Mouse (Mus musculus) CH12.LX (cell line): ENCODE results near the gene Fnbp1. TPM values are rescaled to one million over a fixed set of nuclear protein-coding genes. Genes with fewer than 3 reads are reported as not detected.

Experiments
- DNase-seq: peaks from one replicate; pipeline ENCODE4 v3.0.0-alpha.2; 2013; ENCODE audit errors: extremely low read depth
- H3K27ac ChIP-seq: 2 replicates; pipeline ENCODE4 v1.5.1; 2012; ENCODE audit warnings: low read depth, mild to moderate bottlenecking, control low read depth, moderate library complexity; ENCODE audit not compliant: insufficient read depth
- H3K27me3 ChIP-seq: replicated peaks from 2 replicates; pipeline ENCODE3; 2012; ENCODE audit warnings: inconsistent platforms
- H3K36me3 ChIP-seq, 2 experiments: replicated peaks in 1 of 2; 2 replicates each; pipeline versions ENCODE3 to v1.6.1; 2012; ENCODE audit warnings: inconsistent platforms in 1 of 2, low read length in 1 of 2, mild to moderate bottlenecking in 1 of 2, mixed read lengths in 1 of 2, moderate library complexity in 1 of 2; ENCODE audit not compliant: control insufficient read depth in 1 of 2, insufficient read depth in 1 of 2
- H3K4me1 ChIP-seq, 2 experiments: 2 replicates each; pipeline ENCODE4 v1.6.1; 2012; ENCODE audit warnings: inconsistent platforms in 1 of 2, moderate library complexity in 1 of 2; ENCODE audit not compliant: insufficient read depth in 2 of 2, control insufficient read depth in 1 of 2
- H3K4me2 ChIP-seq: 2 replicates; pipeline ENCODE4 v1.6.1; 2012; ENCODE audit warnings: low read depth, mild to moderate bottlenecking, control low read depth; ENCODE audit not compliant: poor library complexity, insufficient read depth, severe bottlenecking
- H3K4me3 ChIP-seq, 3 experiments: fragments of 150-350 bp in 1 of 3; sonication (generic) in 1 of 3; replicated peaks in 1 of 3; 2 replicates each; pipeline versions ENCODE3 to v1.5.1; 2011 to 2012; ENCODE audit warnings: low read depth in 2 of 3, low read length in 2 of 3, mild to moderate bottlenecking in 2 of 3, moderate library complexity in 2 of 3, control low read depth in 1 of 3, improper control_type of control experiment in 1 of 3, inconsistent platforms in 1 of 3, mixed read lengths in 1 of 3; ENCODE audit not compliant: poor library complexity in 1 of 3
- H3K79me2 ChIP-seq: replicated peaks from 2 replicates; pipeline ENCODE4 v1.6.1; 2012; ENCODE audit warnings: mild to moderate bottlenecking, moderate library complexity; ENCODE audit not compliant: control insufficient read depth, poor library complexity, insufficient read depth, severe bottlenecking; ENCODE audit errors: extremely low read depth
- H3K9ac ChIP-seq: 2 replicates; pipeline ENCODE4 v1.6.1; 2012; ENCODE audit warnings: low read depth, mild to moderate bottlenecking, control low read depth, moderate library complexity; ENCODE audit not compliant: insufficient read depth
- H3K9me3 ChIP-seq: replicated peaks from 2 replicates; pipeline ENCODE3; 2012; ENCODE audit warnings: low read length, inconsistent platforms, mixed read lengths
- ELF1 ChIP-seq: IDR thresholded peaks from 2 replicates; pipeline ENCODE4 v1.6.1; 2014; ENCODE audit warnings: low read depth, mild to moderate bottlenecking, inconsistent platforms, low read length, improper control_type of control experiment
- ETS1 ChIP-seq: conservative IDR thresholded peaks from 2 replicates; pipeline ENCODE4 v1.6.1; 2012; ENCODE audit warnings: low read depth, mild to moderate bottlenecking, inconsistent platforms, low read length, improper control_type of control experiment, moderate library complexity
- GABPA ChIP-seq: IDR thresholded peaks from 2 replicates; pipeline ENCODE4 v1.6.1; 2012; ENCODE audit warnings: low read depth, low read length, improper control_type of control experiment, inconsistent platforms; ENCODE audit not compliant: insufficient replicate concordance
- IRF4 ChIP-seq: IDR thresholded peaks from 2 replicates; pipeline ENCODE4 v1.6.1; 2014; ENCODE audit warnings: low read depth, mild to moderate bottlenecking, inconsistent platforms, low read length, improper control_type of control experiment
- JUN ChIP-seq: IDR thresholded peaks from 2 replicates; pipeline ENCODE4 v1.6.1; 2011; ENCODE audit warnings: low read depth, mild to moderate bottlenecking, low read length, improper control_type of control experiment, moderate library complexity; ENCODE audit not compliant: insufficient read depth
- JUND ChIP-seq: conservative IDR thresholded peaks from 2 replicates; pipeline ENCODE4 v1.6.1; 2011; ENCODE audit warnings: low read depth, low read length, improper control_type of control experiment
- MAFK ChIP-seq: IDR thresholded peaks from 2 replicates; pipeline ENCODE4 v1.6.1; 2011; ENCODE audit warnings: low read length, improper control_type of control experiment; ENCODE audit not compliant: insufficient replicate concordance
- MAX ChIP-seq: IDR thresholded peaks from 2 replicates; pipeline ENCODE4 v1.6.1; 2011; ENCODE audit warnings: low read length, improper control_type of control experiment
- MEF2A ChIP-seq: IDR thresholded peaks from 2 replicates; pipeline ENCODE4 v1.6.1; 2014; ENCODE audit warnings: low read depth, mild to moderate bottlenecking, inconsistent platforms, low read length, improper control_type of control experiment, borderline replicate concordance
- NRF1 ChIP-seq: IDR thresholded peaks from 2 replicates; pipeline ENCODE4 v1.6.1; 2014; ENCODE audit warnings: low read depth, mild to moderate bottlenecking, inconsistent platforms, low read length, improper control_type of control experiment, moderate library complexity
- POLR2AphosphoS2 ChIP-seq: IDR thresholded peaks from 2 replicates; pipeline ENCODE4 v1.6.1; 2011; ENCODE audit warnings: low read depth, low read length, improper control_type of control experiment
- RAD21 ChIP-seq: IDR thresholded peaks from 2 replicates; pipeline ENCODE4 v1.6.1; 2011; ENCODE audit warnings: low read depth, mild to moderate bottlenecking, low read length, improper control_type of control experiment, moderate library complexity
- TBP ChIP-seq: conservative IDR thresholded peaks from 2 replicates; pipeline ENCODE4 v1.6.1; 2011; ENCODE audit warnings: low read depth, low read length, improper control_type of control experiment
- TCF12 ChIP-seq: IDR thresholded peaks from 2 replicates; pipeline ENCODE4 v1.6.1; 2014; ENCODE audit warnings: low read depth, mild to moderate bottlenecking, inconsistent platforms, low read length, improper control_type of control experiment
- USF2 ChIP-seq: conservative IDR thresholded peaks from 2 replicates; pipeline ENCODE4 v1.6.1; 2011; ENCODE audit warnings: low read depth, low read length, improper control_type of control experiment
- ZC3H11A ChIP-seq: IDR thresholded peaks from 2 replicates; pipeline ENCODE4 v1.6.1; 2012; ENCODE audit warnings: low read depth, mild to moderate bottlenecking, inconsistent platforms, low read length, improper control_type of control experiment
- ZNF384 ChIP-seq: IDR thresholded peaks from 2 replicates; pipeline ENCODE4 v1.6.1; 2012; ENCODE audit warnings: low read depth, low read length, improper control_type of control experiment, inconsistent platforms
- dilution Hi-C: fragments of 300-500 bp; cut with MboI; formaldehyde crosslinking; loops from 2 replicates; pipeline ENCODE4 v1.14.3; 2020; ENCODE audit warnings: low sequenced_read_pairs; ENCODE audit not compliant: extremely low pct_unique_long_range_greater_than_20kb, extremely low pct_ligation_motif_present
- in situ Hi-C: fragments of 300-500 bp; cut with MboI; formaldehyde crosslinking; loops from 3 replicates; pipeline ENCODE4 v1.14.3; 2019; ENCODE audit warnings: low sequenced_read_pairs, low pct_ligation_motif_present, low pct_unique_long_range_greater_than_20kb, mixed read lengths
- polyA plus RNA-seq: library from polyadenylated mRNA; unstranded; fragments of >175 nt; gene quantifications from 2 replicates; pipeline ENCODE4 v1.2.1, GENCODE M21; 2012; ENCODE audit warnings: low read depth; ENCODE audit not compliant: insufficient read length
- total RNA-seq, 2 experiments: library from RNA; depleted of rRNA; stranded (reverse); fragments of 300-350 nt in 1 of 2; fragments of >200 nt in 1 of 2; gene quantifications; 2 replicates each; pipeline ENCODE4 v1.2.3; 2012 to 2014

Fnbp1 gene
- total and polyA plus RNA-seq, 3 experiments = 29.6 to 133 (median 50.5) TPM

DNA sequence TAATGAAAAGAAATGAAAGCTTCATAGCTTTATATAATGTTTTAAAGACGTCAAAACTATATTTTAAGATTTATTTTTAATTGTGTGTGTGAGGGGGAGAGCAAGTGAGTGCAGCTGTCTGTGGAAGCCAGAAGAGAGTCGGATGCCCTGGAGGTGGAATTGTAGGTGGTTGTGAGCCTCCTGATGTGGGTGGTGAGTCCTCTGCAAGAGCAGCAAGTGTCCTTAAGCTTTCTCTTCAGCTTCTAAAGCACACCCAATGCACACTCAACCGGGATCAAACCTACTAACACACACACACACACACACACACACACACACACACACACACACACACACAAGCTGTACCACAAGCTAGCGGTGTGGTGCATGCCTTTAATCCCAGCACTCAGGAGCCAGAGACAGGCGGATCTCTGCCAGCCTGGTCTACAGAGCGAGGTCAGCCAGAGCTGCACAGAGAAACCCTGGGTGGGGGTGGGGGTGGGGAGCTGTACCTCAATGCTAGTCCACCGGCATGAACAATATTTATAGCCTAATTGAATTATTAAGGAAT lies 74.0 kb downstream of the Fnbp1 start:
- H3K9ac ChIP-seq = no peak overlapping the region; the same call in 1 of the 2 replicates
- TF ChIP-seq POLR2AphosphoS2 (no peak), TBP (no peak), NRF1 (no peak), JUND (no peak), ETS1 (no peak), IRF4 (no peak), ZC3H11A (no peak), GABPA (no peak), USF2 (no peak), MAX (no peak), ZNF384 (no peak), RAD21 (no peak), MAFK (no peak), JUN (no peak), ELF1 (no peak), MEF2A (no peak)

DNA sequence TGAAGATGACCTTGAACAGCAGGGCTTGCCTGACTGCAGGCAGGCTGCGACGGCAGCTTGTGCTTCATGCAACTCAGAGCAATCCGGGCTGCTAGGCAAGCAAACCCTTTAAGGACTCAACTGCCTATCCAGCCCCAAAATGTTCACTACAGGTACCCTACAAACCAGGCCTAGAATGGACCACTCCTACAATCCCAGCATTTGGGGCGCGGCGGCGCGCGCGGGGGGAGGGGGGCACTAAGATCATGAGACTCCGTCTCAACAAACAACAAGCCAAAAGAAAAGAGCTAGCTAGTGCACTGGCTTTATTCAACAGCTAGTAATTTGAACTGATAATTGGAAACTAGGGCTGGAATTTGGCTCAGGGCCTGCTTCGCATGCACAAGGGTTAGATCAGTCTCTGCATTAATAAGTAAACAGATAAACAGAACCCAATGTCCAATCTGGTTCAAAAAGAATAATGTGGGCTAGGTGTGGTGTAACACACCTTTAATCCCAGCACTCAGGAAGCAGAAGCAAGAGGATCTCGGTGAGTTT lies 74.7 kb downstream of the Fnbp1 start:
- no peak overlapping the region for H3K4me2 ChIP-seq
- H3K4me1 ChIP-seq = peaks cover 18 to 49% of the 10 kb centered on the region in 2 experiments
- no peak for DNase-seq
- no peaks in the 10 kb centered on the region for H3K27me3 ChIP-seq
- peaks cover 18% of the 10 kb centered on the region for H3K79me2 ChIP-seq
- dilution Hi-C loops (no loop called here), in situ Hi-C loops (loop anchor here (25.0 kb wide), 1 partner anchor 395 kb away; the partner anchor contains the start of gene Ass1)
- no peak overlapping the region for H3K9ac ChIP-seq
- H3K4me3 ChIP-seq = no peak overlapping the region
- H3K36me3 ChIP-seq = peaks cover 30 to 75% of the 10 kb centered on the region in 2 experiments
- peaks cover 13% of the 10 kb centered on the region for H3K9me3 ChIP-seq
- no peak overlapping the region for H3K27ac ChIP-seq
- no peak for TF ChIP-seq TCF12

More for the DNA sequence above, 74.0 kb downstream of the Fnbp1 start:
- H3K4me1 ChIP-seq = peaks cover 18 to 47% of the 10 kb centered on the region in 2 experiments
- peaks cover 36 to 82% of the 10 kb centered on the region in 2 experiments for H3K36me3 ChIP-seq
- peaks cover 18% of the 10 kb centered on the region for H3K79me2 ChIP-seq
- in situ Hi-C loops (loop anchor here (25.0 kb wide), 1 partner anchor 395 kb away; the partner anchor contains the start of gene Ass1), dilution Hi-C loops (no loop called here)
- peaks cover 18% of the 10 kb centered on the region for H3K9me3 ChIP-seq
- peak overlapping the region in 1 of 3 experiments; percentile 31 for H3K4me3 ChIP-seq
- H3K27ac ChIP-seq = peak overlapping the region; percentile 75
- H3K4me2 ChIP-seq = peak overlapping the region; percentile 63
- no peak for DNase-seq
- H3K27me3 ChIP-seq = no peaks in the 10 kb centered on the region
